Mouse (Mus musculus): Measurements from ENCODE around the gene Gm20503. TPM values are rescaled to one million over a fixed set of nuclear protein-coding genes. Genes with fewer than 3 reads are reported as not detected.
A peak's percentile ranks its signal among the peaks of the same experiment; 100 is the strongest.

Gm20503 gene
- polyA plus RNA-seq, 1 experiment from 2014 or later, result 8.5 TPM

DNA sequence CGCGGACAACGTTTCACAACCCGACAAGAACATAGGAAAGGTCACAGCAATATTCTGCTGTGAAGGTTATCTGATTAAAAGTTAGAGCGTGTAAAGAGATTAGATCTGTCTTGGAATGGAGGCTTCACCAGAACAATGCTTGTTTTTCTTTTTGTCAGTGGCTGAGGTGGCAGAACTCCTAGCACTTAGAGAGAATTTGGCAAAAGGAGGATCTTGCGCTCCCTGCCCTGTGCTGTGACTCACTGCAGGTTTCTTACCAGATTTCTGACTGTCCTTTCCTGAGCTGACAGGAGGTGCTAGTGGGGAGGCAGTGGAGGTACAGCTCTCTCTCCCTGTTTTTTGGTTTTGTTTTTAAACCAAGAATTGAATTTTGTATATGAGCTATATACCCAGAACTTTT lies 4.0 kb downstream of the Gm20503 start:
- Histone ChIP-seq H3K27ac (replicated peaks) (no peak overlapping the region), H3K9me3 (replicated peaks) (no peaks in the 10 kb centered on the region), H3K4me3 (replicated peaks) (no peak overlapping the region), H3K4me2 (no peak overlapping the region), H3K36me3 (replicated peaks) (no peaks in the 10 kb centered on the region), H3K4me1 (replicated peaks) (peaks cover 77% of the 10 kb centered on the region), H3K27me3 (no peaks in the 10 kb centered on the region), H3K9ac (no peak overlapping the region)
- ATAC-seq (ENCODE audit: insufficient read depth), result no peak
- WGBS (ENCODE audit: insufficient replicate concordance), result 71% methylated on average over 6 of the region's 6 CpGs

DNA sequence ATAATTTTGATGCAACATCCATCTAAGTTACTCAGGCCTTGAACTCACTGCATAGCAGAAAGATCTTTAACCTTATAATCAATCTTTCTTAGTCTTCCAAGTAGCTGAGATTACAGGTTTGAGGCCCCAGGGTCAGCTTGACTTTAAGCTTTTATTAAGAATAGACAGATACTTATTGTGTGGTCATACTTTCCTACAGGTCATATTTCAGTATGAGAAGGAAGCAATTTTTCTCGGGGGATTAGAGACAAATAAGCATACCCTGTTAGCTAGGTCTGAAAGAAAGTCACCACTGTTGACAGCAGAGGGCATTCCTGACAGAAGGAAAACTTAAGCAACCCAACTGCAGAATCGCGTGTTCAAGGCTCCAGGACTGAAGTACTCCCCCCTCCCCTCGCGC lies 5.0 kb downstream of the Gm20503 start:
- Histone ChIP-seq H3K27ac (replicated peaks) (no peak overlapping the region), H3K4me1 (replicated peaks) (peaks cover 71% of the 10 kb centered on the region), H3K27me3 (no peaks in the 10 kb centered on the region), H3K9ac (no peak overlapping the region), H3K9me3 (replicated peaks) (no peaks in the 10 kb centered on the region), H3K4me3 (replicated peaks) (no peak overlapping the region), H3K36me3 (replicated peaks) (no peaks in the 10 kb centered on the region), H3K4me2 (no peak overlapping the region)
- 72% methylated on average over 5 of the region's 5 CpGs for WGBS (ENCODE audit: insufficient replicate concordance)
- no peak for ATAC-seq (ENCODE audit: insufficient read depth)

DNA sequence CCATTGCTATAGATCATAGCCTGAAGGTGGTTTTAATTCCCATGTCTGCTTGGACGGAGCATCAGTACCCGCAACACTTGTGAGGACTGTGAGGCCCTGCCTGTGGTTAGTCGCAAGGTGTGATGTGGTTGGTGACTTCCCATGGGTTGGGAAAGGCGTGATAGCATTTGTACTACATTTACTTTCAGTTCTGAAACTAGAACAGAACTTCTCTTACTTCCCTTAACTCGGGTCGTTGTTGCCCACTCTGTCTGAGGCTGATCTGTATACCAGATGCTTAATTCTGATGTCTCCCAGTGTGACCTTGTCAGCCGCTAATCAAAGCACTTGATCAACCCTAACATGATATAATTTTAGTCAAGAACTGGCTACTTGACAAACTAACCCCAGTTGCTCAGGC lies 6.2 kb downstream of the Gm20503 start:
- H3K27ac ChIP-seq (replicated peaks), result peak overlapping the region; percentile 53; the same call in 1 of the 2 replicates
- ATAC-seq (ENCODE audit: insufficient read depth), result no peak
- 37% methylated on average over 7 of the region's 7 CpGs for WGBS (ENCODE audit: insufficient replicate concordance)

DNA sequence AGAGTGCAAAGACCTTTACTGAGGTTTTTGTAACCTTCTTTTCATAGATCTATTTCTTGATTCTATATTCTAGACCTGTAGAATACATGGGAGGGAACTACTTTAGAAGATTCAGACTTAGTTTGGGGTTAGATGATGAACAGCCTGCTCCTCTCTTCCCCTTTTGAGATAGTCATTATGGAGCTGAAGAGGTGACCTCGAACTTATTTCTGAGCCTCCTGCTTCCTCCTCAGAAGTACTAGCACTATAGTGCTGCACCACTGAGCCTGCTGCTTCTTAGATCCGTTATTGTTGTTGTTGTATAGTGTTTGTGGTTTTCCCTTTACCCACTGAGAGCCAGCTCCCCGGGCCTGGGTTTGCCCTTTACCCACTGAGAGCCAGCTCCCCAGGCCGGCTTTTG lies 6.7 kb downstream of the Gm20503 start:
- Histone ChIP-seq H3K4me2 (no peak overlapping the region), H3K36me3 (replicated peaks) (no peaks in the 10 kb centered on the region), H3K27ac (replicated peaks) (peak overlapping the region; percentile 53; the same call in 1 of the 2 replicates), H3K9me3 (replicated peaks) (no peaks in the 10 kb centered on the region), H3K27me3 (no peaks in the 10 kb centered on the region), H3K4me3 (replicated peaks) (no peak overlapping the region), H3K4me1 (replicated peaks) (peaks cover 57% of the 10 kb centered on the region), H3K9ac (no peak overlapping the region)
- 16% methylated on average over 4 of the region's 4 CpGs for WGBS (ENCODE audit: insufficient replicate concordance)
- ATAC-seq (ENCODE audit: insufficient read depth), result no peak

More for the DNA sequence above, 6.2 kb downstream of the Gm20503 start:
- H3K4me2 ChIP-seq, result no peak overlapping the region; the same call in 1 of the 2 replicates
- no peaks in the 10 kb centered on the region for H3K27me3 ChIP-seq
- no peak overlapping the region for H3K9ac ChIP-seq
- H3K9me3 ChIP-seq (replicated peaks), result no peaks in the 10 kb centered on the region
- no peaks in the 10 kb centered on the region for H3K36me3 ChIP-seq (replicated peaks)
- no peak overlapping the region for H3K4me3 ChIP-seq (replicated peaks)
- H3K4me1 ChIP-seq (replicated peaks), result peaks cover 62% of the 10 kb centered on the region

DNA sequence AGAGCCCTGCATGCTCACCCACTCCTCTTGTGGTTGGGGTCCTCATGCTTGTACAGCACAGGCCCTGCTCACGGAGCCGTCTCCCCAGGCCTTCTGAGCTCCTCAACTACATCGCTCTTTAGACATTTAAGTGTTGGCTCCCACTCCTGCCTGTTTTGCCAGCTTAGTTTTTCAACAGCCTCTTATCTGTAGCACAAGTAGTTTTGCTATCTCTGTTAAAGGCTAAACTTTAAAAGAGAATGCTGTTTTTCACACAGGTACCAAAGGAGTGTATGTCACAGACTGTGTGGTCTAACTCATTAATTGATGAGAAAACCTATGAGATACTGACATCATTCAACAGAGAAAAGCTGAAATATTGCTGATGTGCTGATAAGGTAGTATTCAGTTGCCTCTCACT lies 8.4 kb downstream of the Gm20503 start:
- no peaks in the 10 kb centered on the region for H3K36me3 ChIP-seq (replicated peaks)
- no peaks in the 10 kb centered on the region for H3K9me3 ChIP-seq (replicated peaks)
- no peaks in the 10 kb centered on the region for H3K27me3 ChIP-seq
- H3K9ac ChIP-seq, result no peak overlapping the region
- H3K4me2 ChIP-seq, result no peak overlapping the region
- peaks cover 41% of the 10 kb centered on the region for H3K4me1 ChIP-seq (replicated peaks)
- no peak for ATAC-seq (ENCODE audit: insufficient read depth)
- H3K27ac ChIP-seq (replicated peaks), result no peak overlapping the region
- no peak overlapping the region for H3K4me3 ChIP-seq (replicated peaks)
- WGBS (ENCODE audit: insufficient replicate concordance), result 42% methylated on average over 3 of the region's 3 CpGs

DNA sequence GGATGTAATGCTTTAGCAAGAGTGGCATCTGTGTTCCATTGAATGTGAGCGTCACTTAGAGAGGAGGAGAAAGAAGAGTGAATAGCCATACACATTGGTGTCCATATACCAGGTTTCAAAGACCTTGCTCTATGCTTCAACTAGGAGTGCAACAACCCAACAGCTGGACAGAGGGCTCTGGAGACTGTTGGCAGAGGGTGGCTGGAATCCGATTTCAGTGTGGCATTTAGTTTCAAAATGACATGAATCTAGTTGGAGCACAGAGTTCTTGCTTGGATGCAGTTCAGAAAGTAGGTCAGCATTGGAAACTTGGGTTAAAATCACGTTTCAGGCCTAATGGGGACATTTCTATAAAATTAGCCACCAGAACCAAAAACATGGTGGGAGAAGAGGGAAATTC lies 12.2 kb downstream of the Gm20503 start:
- H3K4me1 ChIP-seq (replicated peaks), result peaks cover 22% of the 10 kb centered on the region
- peaks cover 19% of the 10 kb centered on the region for H3K36me3 ChIP-seq (replicated peaks)
- H3K27me3 ChIP-seq, result no peaks in the 10 kb centered on the region
- ATAC-seq (ENCODE audit: insufficient read depth), result no peak
- H3K9me3 ChIP-seq (replicated peaks), result no peaks in the 10 kb centered on the region
- H3K4me3 ChIP-seq (replicated peaks), result no peak overlapping the region
- H3K4me2 ChIP-seq, result no peak overlapping the region
- no peak overlapping the region for H3K9ac ChIP-seq
- no peak overlapping the region for H3K27ac ChIP-seq (replicated peaks)
- 71% methylated on average over 3 of the region's 3 CpGs for WGBS (ENCODE audit: insufficient replicate concordance)

DNA sequence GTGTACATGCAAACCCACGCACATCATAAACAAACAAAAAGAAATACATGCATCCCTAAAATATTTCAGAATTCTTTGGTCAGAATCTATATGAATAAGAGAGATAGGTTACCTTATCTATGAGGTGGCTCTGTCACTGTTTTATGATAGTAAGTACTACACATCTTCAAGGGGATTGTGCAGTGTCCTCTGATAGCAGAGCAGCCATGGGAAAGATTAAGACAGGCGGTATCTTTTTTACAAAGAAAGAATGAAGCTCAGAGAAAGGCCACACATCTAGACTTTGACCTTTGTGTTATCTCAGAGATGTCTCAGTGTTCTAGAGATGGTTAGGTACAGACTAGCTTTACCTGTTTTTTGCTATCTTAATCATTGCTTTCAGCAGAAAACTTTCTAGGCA lies 13.9 kb downstream of the Gm20503 start:
- Histone ChIP-seq H3K4me1 (replicated peaks) (peaks cover 8% of the 10 kb centered on the region), H3K4me3 (replicated peaks) (no peak overlapping the region), H3K9ac (no peak overlapping the region), H3K9me3 (replicated peaks) (no peaks in the 10 kb centered on the region), H3K27ac (replicated peaks) (no peak overlapping the region), H3K27me3 (no peaks in the 10 kb centered on the region), H3K36me3 (replicated peaks) (peaks cover 27% of the 10 kb centered on the region), H3K4me2 (no peak overlapping the region)
- 46% methylated on average over 2 of the region's 2 CpGs for WGBS (ENCODE audit: insufficient replicate concordance)
- no peak for ATAC-seq (ENCODE audit: insufficient read depth)

DNA sequence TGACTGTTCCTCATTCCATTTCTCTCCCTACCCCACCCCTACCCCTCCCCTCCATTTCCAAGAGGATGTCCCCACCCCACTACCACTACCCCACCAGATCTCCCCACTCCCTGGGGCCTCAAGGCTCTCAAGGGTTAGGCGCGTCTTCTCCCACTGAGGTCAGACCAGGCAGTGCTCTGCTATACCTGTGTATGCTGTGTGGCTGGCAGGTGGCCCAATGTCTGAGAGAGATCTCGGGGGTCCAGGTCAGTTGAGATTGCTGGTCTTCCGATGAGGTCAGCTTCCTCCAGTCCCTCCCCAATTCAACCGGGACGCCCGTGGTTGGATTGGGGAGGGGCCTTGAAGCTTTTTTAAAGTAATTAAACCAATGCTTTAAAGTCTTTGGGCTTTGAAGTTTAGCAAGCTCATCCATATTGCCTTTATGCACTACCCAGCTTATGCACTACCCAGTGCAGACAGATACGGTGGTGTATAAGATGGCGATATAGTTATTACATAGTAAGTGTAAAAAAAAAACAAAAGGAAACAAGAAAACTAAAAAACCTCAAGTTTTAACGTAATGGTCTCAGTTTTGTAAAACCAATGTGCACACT lies 31.4 kb downstream of the Gm20503 start:
- Histone ChIP-seq H3K27me3 (no peaks in the 10 kb centered on the region), H3K9ac (no peak overlapping the region), H3K9me3 (replicated peaks) (no peaks in the 10 kb centered on the region), H3K4me2 (peak overlapping the region; percentile 86), H3K27ac (replicated peaks) (no peak overlapping the region), H3K4me3 (replicated peaks) (peak overlapping the region; percentile 68), H3K36me3 (replicated peaks) (no peaks in the 10 kb centered on the region), H3K4me1 (replicated peaks) (peaks cover 19% of the 10 kb centered on the region)
- ATAC-seq (ENCODE audit: insufficient read depth), result no peak
- 73% methylated on average over 10 of the region's 10 CpGs for WGBS (ENCODE audit: insufficient replicate concordance)

DNA sequence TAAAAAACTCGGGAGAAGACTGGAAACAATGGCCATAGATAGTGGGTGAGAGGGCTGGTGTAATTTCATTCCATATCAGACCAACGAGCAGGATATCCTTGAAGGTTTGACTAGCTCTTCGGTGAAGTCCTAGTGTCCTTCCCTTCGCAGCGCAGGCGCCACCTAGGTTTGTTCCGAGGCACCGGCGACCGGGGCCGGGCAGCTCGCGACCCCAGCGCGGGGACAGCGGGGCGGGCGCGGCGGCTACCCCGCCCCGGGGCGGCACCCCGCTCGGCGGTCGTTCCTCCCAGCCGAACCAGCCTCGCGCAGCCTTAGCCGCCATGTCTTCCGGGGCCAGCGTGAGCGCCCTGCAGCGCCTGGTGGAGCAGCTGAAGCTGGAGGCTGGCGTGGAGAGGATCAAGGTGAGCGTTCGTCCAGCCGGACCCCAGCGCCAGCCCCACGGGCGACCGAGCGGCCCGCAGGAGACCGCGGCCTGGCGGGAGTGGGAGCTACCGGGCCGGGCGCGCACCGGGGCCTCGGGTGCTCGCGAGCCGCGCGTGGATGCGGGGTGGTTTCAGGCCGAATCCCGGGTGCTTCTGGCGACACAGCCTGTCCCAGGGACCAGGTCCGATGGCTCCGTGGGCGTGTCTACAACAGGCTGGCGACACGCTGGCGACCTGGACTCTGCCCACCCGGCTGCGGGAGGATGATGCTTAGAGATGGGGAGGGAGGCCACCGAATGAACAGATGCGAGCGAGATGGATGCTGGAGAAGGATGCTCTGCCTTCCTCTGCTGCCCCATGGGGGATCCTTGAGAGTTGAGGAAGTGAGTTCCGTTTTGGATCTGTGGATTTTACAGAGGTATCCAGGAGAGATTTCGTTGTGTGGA lies 32.1 kb downstream of the Gm20503 start, which contains the start of gene Gng10:
TSS of gene Gng10 (plus strand) at position 171 of the 868 bp plus-strand sequence.
- Histone ChIP-seq H3K9ac (peak within 1 kb of the TSS; percentile 65), H3K4me2 (peak within 1 kb of the TSS; percentile 86), H3K4me3 (replicated peaks) (peak within 1 kb of the TSS; percentile 68), H3K36me3 (replicated peaks) (no peaks in the 10 kb centered on the region), H3K9me3 (replicated peaks) (no peaks in the 10 kb centered on the region), H3K27ac (replicated peaks) (peak within 1 kb of the TSS; percentile 15; the same call in 1 of the 2 replicates), H3K27me3 (no peaks in the 10 kb centered on the region), H3K4me1 (replicated peaks) (peaks cover 19% of the 10 kb centered on the region)
- WGBS (ENCODE audit: insufficient replicate concordance), result 12% methylated on average over 69 of the region's 76 CpGs
- ATAC-seq (ENCODE audit: insufficient read depth), result peak; percentile 68

DNA sequence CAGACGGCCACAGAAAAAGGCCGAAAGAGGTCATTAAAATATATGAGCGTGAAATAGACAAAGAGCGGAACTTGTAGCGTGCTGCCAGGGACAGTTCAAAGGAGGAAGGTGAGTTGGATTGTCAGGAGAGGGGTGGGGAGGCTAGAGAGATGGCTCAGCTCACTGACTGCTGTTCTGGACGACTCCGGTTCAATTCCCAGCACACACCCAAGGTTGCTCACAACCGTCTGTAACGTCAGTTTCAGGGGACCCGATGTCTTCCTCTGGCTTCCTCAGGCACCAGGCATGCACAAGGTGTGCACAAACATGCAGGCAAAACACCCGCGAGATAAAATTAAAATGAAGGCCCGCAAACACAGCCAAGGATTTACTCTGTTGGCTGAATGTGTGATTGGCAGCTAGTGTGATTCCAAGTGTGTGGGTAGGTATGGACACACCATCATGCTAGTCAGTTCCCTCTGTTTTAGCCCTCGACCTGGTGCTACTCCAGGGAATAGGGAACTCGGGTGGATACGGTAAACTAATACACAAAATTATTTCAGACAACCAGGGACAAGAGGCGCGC lies 32.9 kb downstream of the Gm20503 start:
- Histone ChIP-seq H3K27me3 (no peaks in the 10 kb centered on the region), H3K27ac (replicated peaks) (no peak overlapping the region), H3K9me3 (replicated peaks) (no peaks in the 10 kb centered on the region), H3K4me1 (replicated peaks) (peaks cover 19% of the 10 kb centered on the region), H3K4me3 (replicated peaks) (peak overlapping the region; percentile 68), H3K9ac (peak overlapping the region; percentile 65; the same call in 1 of the 2 replicates), H3K4me2 (peak overlapping the region; percentile 86), H3K36me3 (replicated peaks) (no peaks in the 10 kb centered on the region)
- no peak for ATAC-seq (ENCODE audit: insufficient read depth)
- 57% methylated on average over 18 of the region's 18 CpGs for WGBS (ENCODE audit: insufficient replicate concordance)

DNA sequence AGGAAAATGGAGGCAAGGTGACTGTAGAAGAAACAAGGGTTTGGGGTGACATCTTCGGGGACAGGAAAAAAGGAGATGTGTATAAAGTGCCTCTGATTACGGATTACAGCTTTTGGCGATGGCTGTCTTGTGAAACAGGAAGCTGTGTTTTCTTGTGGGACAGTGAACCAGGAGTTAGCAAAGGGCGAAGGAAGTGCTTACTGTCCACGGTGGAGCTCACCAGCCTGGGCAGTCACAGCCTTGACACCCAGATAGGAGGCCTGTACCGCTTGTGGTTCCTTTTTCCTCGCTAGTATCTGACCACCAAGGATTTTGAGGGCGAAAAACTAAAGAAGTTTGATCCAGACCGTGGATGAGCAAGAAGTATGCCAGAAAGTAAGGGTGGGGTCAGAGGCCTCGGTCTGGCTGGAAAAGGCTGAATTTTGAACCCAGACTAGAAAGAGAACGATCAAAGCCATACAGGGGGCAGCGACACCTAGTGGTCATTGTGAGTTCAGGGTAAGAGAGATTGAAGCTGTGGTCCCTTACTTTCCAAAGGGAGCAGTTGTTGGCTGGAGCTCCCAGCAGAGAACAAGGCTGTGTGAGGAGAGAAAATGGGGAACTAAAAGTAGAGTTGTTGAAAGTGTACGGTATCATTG lies 33.6 kb downstream of the Gm20503 start:
- H3K36me3 ChIP-seq (replicated peaks), result no peaks in the 10 kb centered on the region
- 19% methylated on average over 13 of the region's 13 CpGs for WGBS (ENCODE audit: insufficient replicate concordance)
- H3K9me3 ChIP-seq (replicated peaks), result no peaks in the 10 kb centered on the region
- peaks cover 19% of the 10 kb centered on the region for H3K4me1 ChIP-seq (replicated peaks)
- no peak overlapping the region for H3K9ac ChIP-seq
- peak overlapping the region; percentile 12; the same call in 1 of the 2 replicates for H3K4me3 ChIP-seq (replicated peaks)
- peak overlapping the region; percentile 86 for H3K4me2 ChIP-seq
- ATAC-seq (ENCODE audit: insufficient read depth), result no peak; the same call in 1 of the 2 replicates
- H3K27ac ChIP-seq (replicated peaks), result peak overlapping the region; percentile 29; the same call in 1 of the 2 replicates
- no peaks in the 10 kb centered on the region for H3K27me3 ChIP-seq

All from liver, embryonic 15.5 days (tissue).